Mouse (Mus musculus) ES-Bruce4 (cell line): ENCODE data around the gene Ttc28.

Source experiments
- CTCF ChIP-seq: IDR thresholded peaks from one replicate; pipeline ENCODE4 v1.8.1; 2011; ENCODE audit warnings: low read depth, low read length
- EP300 ChIP-seq: IDR thresholded peaks from 2 replicates; pipeline ENCODE4 v1.6.1; 2011; ENCODE audit warnings: low read depth, low read length; ENCODE audit not compliant: insufficient read depth
- POLR2A ChIP-seq: IDR thresholded peaks from one replicate; pipeline ENCODE4 v1.8.1; 2011; ENCODE audit warnings: low read length; ENCODE audit not compliant: insufficient read depth

GRCm38 (mm10) chr5:111218111-111218891, 338.7 kb downstream of the Ttc28 start:
- TF ChIP-seq CTCF (no peak), POLR2A (no peak), EP300 (no peak)
